Mouse (Mus musculus): ENCODE results near the gene Bfsp2. TPM values are rescaled to one million over a fixed set of nuclear protein-coding genes. Genes with fewer than 3 reads are reported as not detected.
"Not testable (repeated sequence)": the region's sequence is repeated elsewhere in the genome, so short reads cannot be mapped to it uniquely, and the experiment has no call there.

Bfsp2 gene
- polyA plus RNA-seq, 1 experiment from 2014 or later: 0.35 TPM

DNA sequence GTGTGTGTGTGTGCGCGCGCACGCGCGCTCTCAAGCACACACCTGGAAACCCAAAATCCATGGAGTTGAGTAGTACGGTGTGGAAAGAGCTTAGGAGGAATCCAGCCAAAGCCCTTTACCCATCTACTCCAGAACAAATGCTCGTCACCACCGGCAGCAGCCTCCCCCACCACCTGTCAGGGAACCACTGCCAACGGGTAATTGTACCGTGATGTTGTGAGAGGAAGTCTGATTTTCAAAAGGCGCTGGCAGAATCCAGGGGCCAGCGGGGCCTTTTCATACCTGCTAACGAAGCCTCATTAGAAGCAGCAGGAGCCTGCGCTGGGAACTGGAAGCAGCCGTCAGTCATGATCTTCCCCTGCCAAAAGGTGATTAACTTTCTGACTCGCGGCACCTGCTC lies 57.4 kb downstream of the Bfsp2 start:
- no peak for TF ChIP-seq CTCF (IDR thresholded peaks at IDR 0.05; ENCODE audit: low read depth)

GRCm38 (mm10) chr9:103420844-103421243 lies 59.4 kb downstream of the Bfsp2 start:
- no peak for ATAC-seq
- Histone ChIP-seq H3K27ac (ENCODE audit: low read depth, low read length) (no peak overlapping the region), H3K4me3 (ENCODE audit: low read depth, low read length) (no peak overlapping the region), H3K9me3 (ENCODE audit: control insufficient read depth) (no peaks in the 10 kb centered on the region), H3K4me2 (replicated peaks; ENCODE audit: low read depth) (no peak overlapping the region), H3K4me1 (replicated peaks; ENCODE audit: control insufficient read depth, insufficient read depth, low read length) (no peaks in the 10 kb centered on the region), H3K27me3 (replicated peaks; ENCODE audit: control insufficient read depth, insufficient read depth, low read length) (no peaks in the 10 kb centered on the region), H3K9ac (ENCODE audit: low read depth, low read length) (no peak overlapping the region), H3K36me3 (ENCODE audit: control insufficient read depth, insufficient read depth) (no peaks in the 10 kb centered on the region)
- WGBS: 53% methylated on average over 3 of the region's 3 CpGs
- TF ChIP-seq CTCF (IDR thresholded peaks at IDR 0.05; ENCODE audit: low read depth): no peak

More for the DNA sequence above, 57.4 kb downstream of the Bfsp2 start:
- H3K4me1 ChIP-seq (replicated peaks; ENCODE audit: control insufficient read depth, insufficient read depth, low read length): no peaks in the 10 kb centered on the region
- H3K4me3 ChIP-seq (ENCODE audit: low read depth, low read length): no peak overlapping the region
- no peak overlapping the region for H3K9ac ChIP-seq (ENCODE audit: low read depth, low read length)
- H3K27ac ChIP-seq (ENCODE audit: low read depth, low read length): no peak overlapping the region
- H3K9me3 ChIP-seq (ENCODE audit: control insufficient read depth): no peaks in the 10 kb centered on the region
- H3K36me3 ChIP-seq (ENCODE audit: control insufficient read depth, insufficient read depth): no peaks in the 10 kb centered on the region
- ATAC-seq: no peak
- no peaks in the 10 kb centered on the region for H3K27me3 ChIP-seq (replicated peaks; ENCODE audit: control insufficient read depth, insufficient read depth, low read length)
- H3K4me2 ChIP-seq (replicated peaks; ENCODE audit: low read depth): no peak overlapping the region
- 75% methylated on average over 18 of the region's 18 CpGs for WGBS

DNA sequence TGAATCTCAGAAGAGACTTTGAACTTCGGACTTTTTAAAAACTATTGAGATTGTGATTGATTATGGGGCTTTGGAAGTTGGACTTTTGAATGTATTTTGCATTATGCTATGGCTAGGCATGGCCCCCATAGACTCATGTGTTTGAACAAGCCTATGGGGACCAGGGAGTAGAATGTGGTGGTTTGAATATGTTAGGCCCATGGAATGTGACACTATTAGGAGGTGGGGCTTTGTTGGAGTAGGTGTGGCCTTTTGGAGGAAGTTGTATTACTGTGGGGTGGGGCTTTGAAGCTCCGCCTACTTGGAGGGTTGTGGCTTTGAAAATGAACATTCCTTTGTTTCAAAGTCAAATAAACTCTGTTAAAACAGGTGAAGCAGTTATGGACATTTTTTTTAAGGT lies 61.4 kb downstream of the Bfsp2 start:
- ATAC-seq: no peak
- WGBS: 91% methylated on average over 2 of the region's 2 CpGs
- TF ChIP-seq CTCF (IDR thresholded peaks at IDR 0.05; ENCODE audit: low read depth): no peak

GRCm38 (mm10) chr9:103418267-103418666 lies 62.0 kb downstream of the Bfsp2 start:
- not testable (repeated sequence) for H3K27me3 ChIP-seq (replicated peaks; ENCODE audit: control insufficient read depth, insufficient read depth, low read length); H3K9me3 ChIP-seq (ENCODE audit: control insufficient read depth); H3K27ac ChIP-seq (ENCODE audit: low read depth, low read length); ATAC-seq; H3K4me2 ChIP-seq (replicated peaks; ENCODE audit: low read depth); H3K4me3 ChIP-seq (ENCODE audit: low read depth, low read length); H3K36me3 ChIP-seq (ENCODE audit: control insufficient read depth, insufficient read depth); H3K9ac ChIP-seq (ENCODE audit: low read depth, low read length); H3K4me1 ChIP-seq (replicated peaks; ENCODE audit: control insufficient read depth, insufficient read depth, low read length)
- 90% methylated on average over 1 of the region's 1 CpGs for WGBS

More for the DNA sequence above, 61.4 kb downstream of the Bfsp2 start:
- H3K4me2 ChIP-seq (replicated peaks; ENCODE audit: low read depth): no peak overlapping the region
- no peak overlapping the region for H3K27ac ChIP-seq (ENCODE audit: low read depth, low read length)
- H3K4me3 ChIP-seq (ENCODE audit: low read depth, low read length): no peak overlapping the region
- no peak overlapping the region for H3K9ac ChIP-seq (ENCODE audit: low read depth, low read length)
- no peaks in the 10 kb centered on the region for H3K4me1 ChIP-seq (replicated peaks; ENCODE audit: control insufficient read depth, insufficient read depth, low read length)
- H3K36me3 ChIP-seq (ENCODE audit: control insufficient read depth, insufficient read depth): no peaks in the 10 kb centered on the region
- no peaks in the 10 kb centered on the region for H3K9me3 ChIP-seq (ENCODE audit: control insufficient read depth)
- H3K27me3 ChIP-seq (replicated peaks; ENCODE audit: control insufficient read depth, insufficient read depth, low read length): no peaks in the 10 kb centered on the region

DNA sequence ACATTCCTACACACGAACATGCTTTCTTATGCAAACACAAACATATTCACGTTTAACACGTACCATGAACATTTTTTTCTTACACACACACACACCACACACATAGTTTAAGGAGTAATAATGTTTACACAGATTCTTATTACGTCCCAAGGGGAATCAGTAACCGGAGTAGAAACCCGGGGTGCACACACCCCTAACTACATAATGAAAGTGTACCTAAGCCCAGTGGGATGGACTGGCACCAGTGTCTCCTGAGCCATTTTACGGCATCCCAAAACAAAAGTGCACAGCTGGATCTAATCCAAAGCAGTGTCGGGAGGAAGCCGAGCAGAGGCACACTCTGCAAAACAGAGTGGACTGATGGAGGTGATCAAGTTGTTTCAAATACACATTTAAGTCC lies 66.8 kb downstream of the Bfsp2 start:
- Histone ChIP-seq H3K27ac (ENCODE audit: low read depth, low read length) (no peak overlapping the region), H3K36me3 (ENCODE audit: control insufficient read depth, insufficient read depth) (no peaks in the 10 kb centered on the region), H3K4me3 (ENCODE audit: low read depth, low read length) (no peak overlapping the region), H3K9ac (ENCODE audit: low read depth, low read length) (no peak overlapping the region), H3K9me3 (ENCODE audit: control insufficient read depth) (no peaks in the 10 kb centered on the region), H3K4me2 (replicated peaks; ENCODE audit: low read depth) (no peak overlapping the region), H3K27me3 (replicated peaks; ENCODE audit: control insufficient read depth, insufficient read depth, low read length) (no peaks in the 10 kb centered on the region), H3K4me1 (replicated peaks; ENCODE audit: control insufficient read depth, insufficient read depth, low read length) (0 out of 2 replicates have a peak, but pooled peaks cover 3% of the 10 kb centered on the region)
- no peak for TF ChIP-seq CTCF (IDR thresholded peaks at IDR 0.05; ENCODE audit: low read depth)
- ATAC-seq: no peak
- WGBS: 37% methylated on average over 9 of the region's 9 CpGs

- no peak for TF ChIP-seq CTCF (IDR thresholded peaks at IDR 0.05; ENCODE audit: low read depth)
- Histone ChIP-seq H3K4me3 (ENCODE audit: low read depth, low read length) (no peak overlapping the region), H3K9ac (ENCODE audit: low read depth, low read length) (no peak overlapping the region), H3K27ac (ENCODE audit: low read depth, low read length) (no peak overlapping the region), H3K4me2 (replicated peaks; ENCODE audit: low read depth) (no peak overlapping the region), H3K27me3 (replicated peaks; ENCODE audit: control insufficient read depth, insufficient read depth, low read length) (no peaks in the 10 kb centered on the region), H3K9me3 (ENCODE audit: control insufficient read depth) (no peaks in the 10 kb centered on the region), H3K4me1 (replicated peaks; ENCODE audit: control insufficient read depth, insufficient read depth, low read length) (0 out of 2 replicates have a peak, but pooled peaks cover 3% of the 10 kb centered on the region), H3K36me3 (ENCODE audit: control insufficient read depth, insufficient read depth) (no peaks in the 10 kb centered on the region)
- WGBS: 77% methylated on average over 2 of the region's 2 CpGs
- ATAC-seq: no peak
Measured at GRCm38 (mm10) chr9:103409119-103409518, 71.1 kb downstream of the Bfsp2 start.

Data from intestine, postnatal 0 days (tissue).